ENCODE assay signal across 8 mouse cellular contexts in the genomic region with DNA sequence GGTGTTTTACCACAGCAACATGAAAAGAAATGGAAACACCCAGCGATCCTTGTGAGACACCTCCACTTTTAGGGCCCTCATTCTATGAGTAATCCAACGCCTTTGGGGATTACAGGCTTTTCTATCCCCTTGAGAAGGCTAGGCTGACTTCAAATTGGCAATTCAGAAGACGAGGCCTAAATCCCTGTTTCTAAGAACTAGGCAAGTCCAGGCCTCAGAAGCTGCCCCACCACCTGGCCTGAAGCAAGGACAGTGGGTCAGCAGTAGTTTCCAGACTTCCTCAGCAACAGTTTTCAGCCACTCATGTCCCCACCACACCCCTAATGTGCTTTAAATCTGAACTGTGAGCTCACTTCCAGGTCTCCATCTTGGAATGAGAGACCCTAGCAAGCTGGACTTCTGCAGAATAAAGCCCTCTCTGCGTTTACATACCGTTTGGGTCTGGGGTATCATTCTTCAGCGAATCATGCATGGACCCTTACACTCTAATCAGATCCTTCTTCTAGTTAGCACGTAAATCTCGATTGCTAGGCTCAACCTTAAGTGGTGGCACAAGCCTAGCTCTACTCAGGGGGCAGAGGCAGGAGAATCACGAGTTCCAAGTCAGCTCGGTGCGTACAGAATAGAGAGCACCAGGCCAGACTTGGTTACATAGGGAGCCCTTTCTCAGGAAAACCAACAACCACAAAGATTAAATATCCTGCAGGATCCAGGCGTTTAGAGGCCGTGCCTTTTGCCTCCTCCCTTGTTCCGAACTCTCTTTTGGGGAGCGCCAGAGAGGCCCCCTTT. TPM values are rescaled to one million over a fixed set of nuclear protein-coding genes. Genes with fewer than 3 reads are reported as not detected.
DNase-seq lines count a peak whose midpoint lies in the region; ATAC-seq and TF ChIP-seq lines count a peak whose summit lies in the region.

No protein-coding gene starts in this region.

- peak overlapping the region; percentile 99 for H3K9ac ChIP-seq in kidney, embryonic 14.5 days (ENCODE audit: low read depth, low read length)
- H3K9ac ChIP-seq in ES-E14 (ENCODE audit: insufficient read depth, low read depth, low read length, poor library complexity, severe bottlenecking): peak overlapping the region; percentile 82
- peak overlapping the region; percentile 95 for H3K9ac ChIP-seq in intestine, embryonic 14.5 days (ENCODE audit: low read length)
- H3K9ac ChIP-seq in midbrain, postnatal 0 days (replicated peaks; ENCODE audit: low read length, poor library complexity, severe bottlenecking): peak overlapping the region; percentile 93

- no peaks in the 10 kb centered on the region for H3K27me3 ChIP-seq in kidney, embryonic 14.5 days (ENCODE audit: control insufficient read depth, insufficient read depth, low read length)
- H3K27me3 ChIP-seq in intestine, embryonic 14.5 days (replicated peaks; ENCODE audit: control insufficient read depth, insufficient read depth, low read length): no peaks in the 10 kb centered on the region
- H3K27me3 ChIP-seq in midbrain, postnatal 0 days (ENCODE audit: insufficient read depth, low read length): no peaks in the 10 kb centered on the region

- in situ Hi-C loops in ES-E14 (cut with MboI; ENCODE audit: low sequenced_read_pairs in 2 of 2, unreplicated experiment in 2 of 2): no loop called here

- H3K27ac ChIP-seq in kidney, embryonic 14.5 days (ENCODE audit: low read depth, low read length): peak overlapping the region; percentile 98
- H3K27ac ChIP-seq in ES-E14 (ENCODE audit: insufficient read depth, low read depth, low read length, poor library complexity, severe bottlenecking): peak overlapping the region; percentile 82
- peak overlapping the region; percentile 98 for H3K27ac ChIP-seq in intestine, embryonic 14.5 days (ENCODE audit: low read depth)
- peak overlapping the region; percentile 95 for H3K27ac ChIP-seq in midbrain, postnatal 0 days (ENCODE audit: low read depth, low read length)

- no peaks in the 10 kb centered on the region; the same call in 1 of the 2 replicates for H3K4me1 ChIP-seq in kidney, embryonic 14.5 days (ENCODE audit: control insufficient read depth, insufficient read depth, low read length)
- H3K4me1 ChIP-seq in ES-E14 (ENCODE audit: control insufficient read depth in 2 of 2, insufficient read depth in 2 of 2, low read length in 2 of 2, poor library complexity in 1 of 2): peaks cover 1 to 5% of the 10 kb centered on the region in 2 experiments; a peak in 3 of 4 replicates
- H3K4me1 ChIP-seq in intestine, embryonic 14.5 days (replicated peaks; ENCODE audit: control insufficient read depth, insufficient read depth, low read length): peaks cover 14% of the 10 kb centered on the region
- H3K4me1 ChIP-seq in midbrain, postnatal 0 days (ENCODE audit: insufficient read depth, low read length): 0 out of 2 replicates have a peak, but pooled peaks cover 2% of the 10 kb centered on the region

- peak; percentile 14 for ATAC-seq in kidney, embryonic 14.5 days (ENCODE audit: low FRiP score, low TSS enrichment)
- ATAC-seq in intestine, embryonic 14.5 days (replicated peaks; ENCODE audit: low FRiP score, low TSS enrichment, low read depth): peak; percentile 18; the same call in 1 of the 2 replicates
- peak; percentile 10; the same call in 1 of the 2 replicates for ATAC-seq in midbrain, postnatal 0 days (ENCODE audit: low FRiP score)
- no peak for ATAC-seq in inflammation-experienced regulatory T-cells, adult 6 months

- H3K4me3 ChIP-seq in kidney, embryonic 14.5 days (ENCODE audit: low read length): peak overlapping the region; percentile 97
- peak overlapping the region; percentile 89 to 98 for H3K4me3 ChIP-seq in ES-E14 (ENCODE audit: insufficient read depth in 1 of 2, low read depth in 1 of 2, low read length in 2 of 2, poor library complexity in 1 of 2, severe bottlenecking in 1 of 2)
- peak overlapping the region; percentile 91 for H3K4me3 ChIP-seq in intestine, embryonic 14.5 days (ENCODE audit: low read depth, low read length)
- H3K4me3 ChIP-seq in midbrain, postnatal 0 days (ENCODE audit: low read depth, low read length): peak overlapping the region; percentile 88

- peak overlapping the region; percentile 44 for H3K4me2 ChIP-seq in kidney, embryonic 14.5 days (replicated peaks; ENCODE audit: low read depth, low read length)
- peak overlapping the region; percentile 54 for H3K4me2 ChIP-seq in intestine, embryonic 14.5 days (ENCODE audit: low read length)
- peak overlapping the region; percentile 54 for H3K4me2 ChIP-seq in midbrain, postnatal 0 days (ENCODE audit: low read depth, low read length, poor library complexity, severe bottlenecking)

- no peaks in the 10 kb centered on the region for H3K9me3 ChIP-seq in kidney, embryonic 14.5 days (ENCODE audit: control insufficient read depth, low read length)
- no peaks in the 10 kb centered on the region for H3K9me3 ChIP-seq in ES-E14 (ENCODE audit: control insufficient read depth, insufficient read depth, low read depth, low read length)
- no peaks in the 10 kb centered on the region for H3K9me3 ChIP-seq in intestine, embryonic 14.5 days (ENCODE audit: control insufficient read depth, low read length)
- no peaks in the 10 kb centered on the region for H3K9me3 ChIP-seq in midbrain, postnatal 0 days (ENCODE audit: low read length)

- 33% methylated on average over 15 of the region's 15 CpGs for WGBS in kidney, embryonic 14.5 days
- 36% methylated on average over 15 of the region's 15 CpGs for WGBS in intestine, embryonic 14.5 days
- WGBS in midbrain, postnatal 0 days: 30% methylated on average over 15 of the region's 15 CpGs

- no peak for TF ChIP-seq CTCF in midbrain, postnatal 0 days (IDR thresholded peaks at IDR 0.05)

- no peak for DNase-seq in kidney, adult 11 months
- no peak for DNase-seq in ES-E14 (ENCODE audit: low read depth, low spot score)
- DNase-seq in embryo, embryonic 11 days: peak; percentile 45
- DNase-seq in intestine, embryonic 14.5 days (ENCODE audit: low spot score): peak; percentile 70
- no peak for DNase-seq in midbrain, postnatal 0 days (ENCODE audit: low spot score)
- DNase-seq in urinary bladder, adult 2 months (ENCODE audit: low spot score): no peak

- H3K36me3 ChIP-seq in kidney, embryonic 14.5 days (ENCODE audit: control insufficient read depth, insufficient read depth, low read length): no peaks in the 10 kb centered on the region
- peaks cover 3% of the 10 kb centered on the region; the same call in 1 of the 2 replicates for H3K36me3 ChIP-seq in ES-E14 (ENCODE audit: control insufficient read depth, insufficient read depth, low read length, poor library complexity, severe bottlenecking)
- H3K36me3 ChIP-seq in intestine, embryonic 14.5 days (ENCODE audit: control insufficient read depth, insufficient read depth, low read length): 0 out of 2 replicates have a peak, but pooled peaks cover 4% of the 10 kb centered on the region
- no peaks in the 10 kb centered on the region for H3K36me3 ChIP-seq in midbrain, postnatal 0 days (ENCODE audit: insufficient read depth, low read length)

TF ChIP-seq in ES-E14, 5 proteins besides CTCF, POLR2A, EP300 and RAD21:
- TF ChIP-seq CHD2 (IDR thresholded peaks at IDR 0.05; ENCODE audit: low read depth, low read length) (no peak), HCFC1 (IDR thresholded peaks at IDR 0.05; ENCODE audit: borderline replicate concordance, insufficient read depth, low read length) (no peak), ZC3H11A (IDR thresholded peaks at IDR 0.05; ENCODE audit: borderline replicate concordance, low read depth, low read length) (no peak), ZNF384 (IDR thresholded peaks at IDR 0.05; ENCODE audit: low read depth, low read length) (no peak), MAFK (IDR thresholded peaks at IDR 0.05; ENCODE audit: insufficient read depth, low read depth, low read length) (no peak)

RNA-seq across cellular contexts. Expression of a gene that starts 1.0 kb away (rescaled TPM):
- polyA plus RNA-seq in kidney, embryonic 14.5 days (2014; fragmentation: Nextera tagmentation; extraction: Ambion mirVana): 403 and 409 TPM in 2 replicates
- total RNA-seq in ES-E14 (2012; rRNA removed): 88.6 and 102 TPM in 2 replicates
- 319 and 330 TPM in 2 replicates for polyA plus RNA-seq in intestine, embryonic 14.5 days (2014; fragmentation: Nextera tagmentation; extraction: Ambion mirVana)
- 230 and 286 TPM in 2 replicates for total RNA-seq in midbrain, postnatal 0 days (2014; rRNA removed)
- polyA plus RNA-seq in midbrain, postnatal 0 days (2015; fragmentation: Nextera tagmentation; extraction: Ambion mirVana): 321 and 322 TPM in 2 replicates
- polyA plus RNA-seq in urinary bladder, adult 2 months (2012; rRNA removed): 152 and 171 TPM in 2 replicates
- 100 to 1,000 TPM; 280 to 438 (median 366) TPM for polyA plus RNA-seq in inflammation-experienced regulatory T-cells, adult 6 months (2017; shearing (Covaris generic))

RNA-seq across cellular contexts. Expression of a gene that starts 12.2 kb away (rescaled TPM):
- polyA plus RNA-seq in kidney, embryonic 14.5 days (2014; fragmentation: Nextera tagmentation; extraction: Ambion mirVana): 334 and 466 TPM in 2 replicates
- total RNA-seq in ES-E14 (2012; rRNA removed): 134 and 163 TPM in 2 replicates
- polyA plus RNA-seq in intestine, embryonic 14.5 days (2014; fragmentation: Nextera tagmentation; extraction: Ambion mirVana): 380 and 384 TPM in 2 replicates
- total RNA-seq in midbrain, postnatal 0 days (2014; rRNA removed): 124 and 125 TPM in 2 replicates
- polyA plus RNA-seq in midbrain, postnatal 0 days (2015; fragmentation: Nextera tagmentation; extraction: Ambion mirVana): 239 and 250 TPM in 2 replicates
- 178 and 179 TPM in 2 replicates for polyA plus RNA-seq in urinary bladder, adult 2 months (2012; rRNA removed)
- 100 to 1,000 TPM; 164 to 240 (median 184) TPM for polyA plus RNA-seq in inflammation-experienced regulatory T-cells, adult 6 months (2017; shearing (Covaris generic))

RNA-seq across cellular contexts. Expression of a gene that starts 50.0 kb away (rescaled TPM):
- polyA plus RNA-seq in kidney, embryonic 14.5 days (2014; fragmentation: Nextera tagmentation; extraction: Ambion mirVana): 97.8 and 143 TPM in 2 replicates
- 61.5 and 92.4 TPM in 2 replicates for total RNA-seq in ES-E14 (2012; rRNA removed)
- 71.3 and 72.7 TPM in 2 replicates for polyA plus RNA-seq in intestine, embryonic 14.5 days (2014; fragmentation: Nextera tagmentation; extraction: Ambion mirVana)
- 65.9 and 81.4 TPM in 2 replicates for total RNA-seq in midbrain, postnatal 0 days (2014; rRNA removed)
- 53.1 and 58.5 TPM in 2 replicates for polyA plus RNA-seq in midbrain, postnatal 0 days (2015; fragmentation: Nextera tagmentation; extraction: Ambion mirVana)
- 60.3 and 63.6 TPM in 2 replicates for polyA plus RNA-seq in urinary bladder, adult 2 months (2012; rRNA removed)
- polyA plus RNA-seq in inflammation-experienced regulatory T-cells, adult 6 months (2017; shearing (Covaris generic)): 10 to 100 TPM in 2 of 3 experiments, 1 to 10 TPM in 1; 9.7 to 17.0 (median 12.9) TPM

Comparison
In these comparisons a context has a peak if more than half of its experiments do, and no peak if none do; other contexts are left out.
1. DNase-seq: peak in embryo, embryonic 11 days (single experiment) and intestine, embryonic 14.5 days (single experiment); none in kidney, adult 11 months (single experiment), ES-E14 (single experiment), midbrain, postnatal 0 days (single experiment) and urinary bladder, adult 2 months (single experiment).
2. Peak in every context shown above with its lines, with median percentiles within 50 percentile points of each other: H3K27ac ChIP-seq, H3K4me2 ChIP-seq, H3K4me3 ChIP-seq and H3K9ac ChIP-seq.